Mouse (Mus musculus) mouse embryonic stem cell (cell line): ENCODE measurements around the gene Cldn34c4.

Experiments
- in situ Hi-C, 2 experiments: fragments of 300-500 bp; cut with MboI; formaldehyde crosslinking; loops; 1 replicate in 1 of 2; 3 replicates in 1 of 2; pipeline ENCODE4 v1.14.3; 2019 to 2020; ENCODE audit warnings: low sequenced_read_pairs in 2 of 2, low pct_unique_long_range_greater_than_20kb in 1 of 2, mixed read lengths in 1 of 2; ENCODE audit not compliant: unreplicated experiment in 1 of 2

Gene Cldn34c4

GRCm38 (mm10) chrX:127736454-127736853, at the start of gene Cldn34c4:
TSS of gene Cldn34c4 (minus strand) at chrX:127736554.
- in situ Hi-C loops, result no loop called here

DNA sequence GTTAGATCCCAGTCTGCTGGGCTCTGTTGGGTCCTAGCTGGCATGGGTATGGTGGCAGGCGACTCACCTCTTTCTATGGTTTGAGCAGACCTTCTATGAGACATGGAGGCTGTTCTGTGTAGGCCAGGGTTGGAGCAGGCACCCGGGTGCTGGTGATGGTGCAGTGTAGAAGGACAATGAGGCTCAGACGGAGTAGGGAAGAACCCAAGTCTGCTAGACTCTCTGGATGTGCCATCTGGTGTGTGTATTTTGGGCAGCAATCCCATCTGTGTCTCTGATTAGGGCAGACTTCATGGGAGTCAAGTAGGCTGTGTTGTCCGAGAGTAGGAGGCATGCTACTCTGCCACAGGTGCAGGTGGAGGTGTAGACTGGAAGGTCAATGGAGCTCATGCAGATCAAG, 10.7 kb upstream of the Cldn34c4 start:
- in situ Hi-C loops, result no loop called here
